Mouse (Mus musculus) MEL (cell line): ENCODE data around the gene Gen1. TPM values are rescaled to one million over a fixed set of nuclear protein-coding genes. Genes with fewer than 3 reads are reported as not detected.

ENCODE experiments used
- DNase-seq: peaks from one replicate; pipeline ENCODE4 v3.0.0; 2011; ENCODE audit warnings: low read depth, low spot score
- H3K27ac ChIP-seq: 2 replicates; pipeline ENCODE4 v1.5.1; 2012; ENCODE audit warnings: low read depth, mild to moderate bottlenecking, control low read depth, low read length, moderate library complexity; ENCODE audit not compliant: control insufficient read depth
- H3K27me3 ChIP-seq, 2 experiments: fragments of 150-350 bp in 1 of 2; sonication (generic) in 1 of 2; 2 replicates each; pipeline ENCODE4 v1.6.1; 2012; ENCODE audit warnings: low read length in 2 of 2, mild to moderate bottlenecking in 2 of 2, improper control_type of control experiment in 1 of 2, moderate library complexity in 1 of 2; ENCODE audit not compliant: insufficient read depth in 2 of 2, control insufficient read depth in 1 of 2
- H3K36me3 ChIP-seq, 2 experiments: 2 replicates each; pipeline ENCODE4 v1.6.1; 2012 to 2014; ENCODE audit warnings: low read length in 2 of 2, improper control_type of control experiment in 1 of 2, inconsistent platforms in 1 of 2, mild to moderate bottlenecking in 1 of 2; ENCODE audit not compliant: insufficient read depth in 2 of 2, control insufficient read depth in 1 of 2
- H3K4me1 ChIP-seq, 2 experiments: fragments of 150-350 bp in 1 of 2; sonication (generic) in 1 of 2; 2 replicates each; pipeline ENCODE4 v1.6.1; 2012; ENCODE audit warnings: low read length in 2 of 2, improper control_type of control experiment in 1 of 2, mild to moderate bottlenecking in 1 of 2; ENCODE audit not compliant: insufficient read depth in 2 of 2, control insufficient read depth in 1 of 2
- H3K4me3 ChIP-seq, 2 experiments: fragments of 150-350 bp in 1 of 2; sonication (generic) in 1 of 2; 2 replicates each; pipeline ENCODE4 v1.5.1; 2012; ENCODE audit warnings: low read depth in 2 of 2, low read length in 2 of 2, mild to moderate bottlenecking in 2 of 2, moderate library complexity in 2 of 2, control low read depth in 1 of 2, improper control_type of control experiment in 1 of 2; ENCODE audit not compliant: control insufficient read depth in 1 of 2, insufficient read depth in 1 of 2
- H3K79me2 ChIP-seq: 2 replicates; pipeline ENCODE4 v1.6.1; 2012; ENCODE audit warnings: mild to moderate bottlenecking, low read length, moderate library complexity; ENCODE audit not compliant: control insufficient read depth, poor library complexity, insufficient read depth
- H3K9ac ChIP-seq: 2 replicates; pipeline ENCODE4 v1.6.1; 2012; ENCODE audit warnings: low read depth, mild to moderate bottlenecking, control low read depth, low read length, moderate library complexity; ENCODE audit not compliant: control insufficient read depth, poor library complexity, severe bottlenecking
- H3K9me3 ChIP-seq: fragments of 150-350 bp; sonication (generic); replicated peaks from 2 replicates; pipeline ENCODE4 v1.6.1; 2012; ENCODE audit warnings: mild to moderate bottlenecking, low read length, improper control_type of control experiment, moderate library complexity; ENCODE audit not compliant: insufficient read depth
- BHLHE40 ChIP-seq: IDR thresholded peaks from 2 replicates; pipeline ENCODE4 v1.6.1; 2012; ENCODE audit warnings: low read depth, mild to moderate bottlenecking, inconsistent platforms, low read length, improper control_type of control experiment, borderline replicate concordance
- CHD1 ChIP-seq: IDR thresholded peaks from 2 replicates; pipeline ENCODE4 v1.6.1; 2012; ENCODE audit warnings: low read depth, mild to moderate bottlenecking, inconsistent platforms, low read length, improper control_type of control experiment
- CHD2 ChIP-seq: IDR thresholded peaks from 2 replicates; pipeline ENCODE4 v1.6.1; 2011; ENCODE audit warnings: low read length, improper control_type of control experiment
- CTCF ChIP-seq, 3 experiments: IDR thresholded peaks in 2 of 3; conservative IDR thresholded peaks in 1 of 3; 2 replicates each; pipeline ENCODE4 v1.5.1; 2011 to 2012; ENCODE audit warnings: low read length in 3 of 3, low read depth in 2 of 3, mild to moderate bottlenecking in 2 of 3, improper control_type of control experiment in 1 of 3, inconsistent platforms in 1 of 3, mixed read lengths in 1 of 3, moderate library complexity in 1 of 3; ENCODE audit not compliant: control insufficient read depth in 1 of 3, insufficient read depth in 1 of 3, poor library complexity in 1 of 3, severe bottlenecking in 1 of 3
- E2F4 ChIP-seq: IDR thresholded peaks from 2 replicates; pipeline ENCODE4 v1.6.1; 2011; ENCODE audit warnings: low read depth, low read length, improper control_type of control experiment, borderline replicate concordance
- ELF1 ChIP-seq: IDR thresholded peaks from 2 replicates; pipeline ENCODE4 v1.6.1; 2014; ENCODE audit warnings: low read depth, mild to moderate bottlenecking, inconsistent platforms, low read length, improper control_type of control experiment, moderate library complexity
- ETS1 ChIP-seq: IDR thresholded peaks from 2 replicates; pipeline ENCODE4 v1.6.1; 2012; ENCODE audit warnings: low read depth, mild to moderate bottlenecking, inconsistent platforms, low read length, improper control_type of control experiment, moderate library complexity
- HCFC1 ChIP-seq: IDR thresholded peaks from 2 replicates; pipeline ENCODE4 v1.6.1; 2012; ENCODE audit warnings: low read depth, mild to moderate bottlenecking, inconsistent platforms, low read length, improper control_type of control experiment, moderate library complexity
- MAFK ChIP-seq: IDR thresholded peaks from 2 replicates; pipeline ENCODE4 v1.6.1; 2011; ENCODE audit warnings: low read depth, mild to moderate bottlenecking, low read length, improper control_type of control experiment, borderline replicate concordance
- MAX ChIP-seq: IDR thresholded peaks from 2 replicates; pipeline ENCODE4 v1.6.1; 2011; ENCODE audit warnings: low read length, improper control_type of control experiment
- MXI1 ChIP-seq: IDR thresholded peaks from 2 replicates; pipeline ENCODE4 v1.6.1; 2011; ENCODE audit warnings: mild to moderate bottlenecking, low read depth, low read length, improper control_type of control experiment
- MYB ChIP-seq: IDR thresholded peaks from 2 replicates; pipeline ENCODE4 v1.6.1; 2011; ENCODE audit warnings: mild to moderate bottlenecking, low read depth, low read length, improper control_type of control experiment
- MYC ChIP-seq: IDR thresholded peaks from 2 replicates; pipeline ENCODE4 v1.6.1; 2011; ENCODE audit warnings: low read depth, mild to moderate bottlenecking, low read length, improper control_type of control experiment, moderate library complexity
- RAD21 ChIP-seq: IDR thresholded peaks from 2 replicates; pipeline ENCODE4 v1.6.1; 2011; ENCODE audit warnings: mild to moderate bottlenecking, low read depth, low read length, improper control_type of control experiment
- SIN3A ChIP-seq: IDR thresholded peaks from 2 replicates; pipeline ENCODE4 v1.6.1; 2012; ENCODE audit warnings: low read length, improper control_type of control experiment, inconsistent platforms
- SMC3 ChIP-seq: IDR thresholded peaks from 2 replicates; pipeline ENCODE4 v1.6.1; 2011; ENCODE audit warnings: low read depth, low read length, improper control_type of control experiment
- TAL1 ChIP-seq: IDR thresholded peaks from 2 replicates; pipeline ENCODE4 v1.6.1; 2012; ENCODE audit warnings: mild to moderate bottlenecking, inconsistent platforms, low read length, moderate library complexity, mixed read lengths
- TBP ChIP-seq: IDR thresholded peaks from 2 replicates; pipeline ENCODE4 v1.8.0; 2011; ENCODE audit warnings: low read depth, low read length, improper control_type of control experiment
- TCF12 ChIP-seq: IDR thresholded peaks from 2 replicates; pipeline ENCODE4 v1.6.1; 2014; ENCODE audit warnings: low read depth, mild to moderate bottlenecking, inconsistent platforms, low read length, improper control_type of control experiment, moderate library complexity
- UBTF ChIP-seq: IDR thresholded peaks from 2 replicates; pipeline ENCODE4 v1.6.1; 2012; ENCODE audit warnings: low read depth, mild to moderate bottlenecking, inconsistent platforms, low read length, improper control_type of control experiment, moderate library complexity, borderline replicate concordance; ENCODE audit not compliant: insufficient read depth
- ZMIZ1 ChIP-seq: IDR thresholded peaks from 2 replicates; pipeline ENCODE4 v1.6.1; 2012; ENCODE audit warnings: low read depth, mild to moderate bottlenecking, inconsistent platforms, low read length, improper control_type of control experiment, moderate library complexity
- ZNF384 ChIP-seq: IDR thresholded peaks from 2 replicates; pipeline ENCODE4 v1.6.1; 2012; ENCODE audit warnings: low read depth, mild to moderate bottlenecking, inconsistent platforms, low read length, improper control_type of control experiment
- polyA plus RNA-seq, 2 experiments: library from polyadenylated mRNA; stranded (reverse) in 1 of 2; unstranded in 1 of 2; fragments of >175 nt in 1 of 2; fragments of >200 nt in 1 of 2; gene quantifications; 2 replicates each; pipeline versions ENCODE4 v1.2.1 to v1.2.4; 2012; ENCODE audit warnings: low replicate concordance in 2 of 2, low read depth in 1 of 2; ENCODE audit not compliant: insufficient read length in 2 of 2, insufficient read depth in 1 of 2, missing spikeins in 1 of 2
- total RNA-seq: library from RNA; depleted of rRNA; stranded (reverse); fragments of 300-350 nt; gene quantifications from 2 replicates; pipeline ENCODE4 v1.2.3, GENCODE M21; 2012

Gene Gen1
- total and polyA plus RNA-seq, 3 experiments: 10.7 to 15.0 TPM; not detected in 1

GRCm38 (mm10) chr12:11266282-11266985 lies 833 bp upstream of the Gen1 start:
- Histone ChIP-seq H3K27me3 (no peaks in the 10 kb centered on the region), H3K9ac (peak overlapping the region; percentile 99), H3K36me3 (peaks cover 2 to 42% of the 10 kb centered on the region in 2 experiments; a peak in 3 of 4 replicates), H3K4me3 (peak overlapping the region; percentile 87 to 97), H3K27ac (peak overlapping the region; percentile 61), H3K9me3 (no peaks in the 10 kb centered on the region), H3K4me1 (peaks cover 10 to 14% of the 10 kb centered on the region in 2 experiments), H3K79me2 (peaks cover 53% of the 10 kb centered on the region)
- TF ChIP-seq CHD1: 0 out of 2 replicates have a peak, but pooled peaks have one; percentile 48
- TF ChIP-seq ZNF384: no peak
- no peak for TF ChIP-seq CTCF (IDR thresholded peaks at IDR 0.05 in 2 of 3, conservative IDR thresholded peaks at IDR 0.05 in 1 of 3; ENCODE audit: control insufficient read depth in 1 of 3, insufficient read depth in 1 of 3, low read depth in 2 of 3, low read length in 3 of 3, poor library complexity in 1 of 3, severe bottlenecking in 1 of 3)
- no peak for TF ChIP-seq TCF12
- TF ChIP-seq UBTF: 0 out of 2 replicates have a peak, but pooled peaks have one; percentile 43
- TF ChIP-seq MXI1: peak; percentile 4; the same call in 1 of the 2 replicates
- TF ChIP-seq TAL1: no peak
- 0 out of 2 replicates have a peak, but pooled peaks have one; percentile 10 for TF ChIP-seq HCFC1
- peak; percentile 52 for DNase-seq

- DNase-seq: peak; percentile 62
- H3K4me3 ChIP-seq: peak overlapping the region; percentile 97 to 99
- H3K27me3 ChIP-seq: no peaks in the 10 kb centered on the region
- peak; percentile 64 for TF ChIP-seq MAX
- peak; percentile 25; the same call in 1 of the 2 replicates for TF ChIP-seq TBP
- peak; percentile 38; the same call in 1 of the 2 replicates for TF ChIP-seq MYC
- TF ChIP-seq BHLHE40: no peak
- no peak for TF ChIP-seq MAFK
- peaks cover 3 to 6% of the 10 kb centered on the region in 2 experiments; a peak in 3 of 4 replicates for H3K4me1 ChIP-seq
- H3K36me3 ChIP-seq: peaks cover 0 to 34% of the 10 kb centered on the region in 2 experiments; a peak in 3 of 4 replicates
- peak overlapping the region; percentile 78 for H3K27ac ChIP-seq
- peaks cover 47% of the 10 kb centered on the region for H3K79me2 ChIP-seq
- H3K9ac ChIP-seq: peak overlapping the region; percentile 98
- no peaks in the 10 kb centered on the region for H3K9me3 ChIP-seq
Measured at GRCm38 (mm10) chr12:11264895-11265294, 706 bp downstream of the Gen1 start.

GRCm38 (mm10) chr12:11250322-11250721 lies 15.3 kb downstream of the Gen1 start:
- no peak for DNase-seq
- H3K27me3 ChIP-seq: no peaks in the 10 kb centered on the region
- TF ChIP-seq ZMIZ1 (no peak), E2F4 (no peak), MYB (no peak), CHD2 (no peak), SIN3A (no peak), CTCF (IDR thresholded peaks at IDR 0.05 in 2 of 3, conservative IDR thresholded peaks at IDR 0.05 in 1 of 3; ENCODE audit: control insufficient read depth in 1 of 3, insufficient read depth in 1 of 3, low read depth in 2 of 3, low read length in 3 of 3, poor library complexity in 1 of 3, severe bottlenecking in 1 of 3) (no peak), MXI1 (no peak), SMC3 (no peak), ETS1 (no peak), UBTF (no peak), RAD21 (no peak), ELF1 (no peak)
- H3K36me3 ChIP-seq: peaks cover 0 to 9% of the 10 kb centered on the region in 2 experiments; a peak in 2 of 4 replicates
- H3K9me3 ChIP-seq: no peaks in the 10 kb centered on the region
- no peak overlapping the region for H3K4me3 ChIP-seq
- no peak overlapping the region for H3K27ac ChIP-seq
- H3K4me1 ChIP-seq: no peaks in the 10 kb centered on the region
- H3K9ac ChIP-seq: no peak overlapping the region
- no peaks in the 10 kb centered on the region for H3K79me2 ChIP-seq
